Mouse (Mus musculus): ENCODE results near the gene Olfr523. TPM values are rescaled to one million over a fixed set of nuclear protein-coding genes. Genes with fewer than 3 reads are reported as not detected.
A peak's percentile ranks its signal among the peaks of the same experiment; 100 is the strongest.

The Olfr523 gene
- total and polyA plus RNA-seq, 3 experiments = not detected

DNA sequence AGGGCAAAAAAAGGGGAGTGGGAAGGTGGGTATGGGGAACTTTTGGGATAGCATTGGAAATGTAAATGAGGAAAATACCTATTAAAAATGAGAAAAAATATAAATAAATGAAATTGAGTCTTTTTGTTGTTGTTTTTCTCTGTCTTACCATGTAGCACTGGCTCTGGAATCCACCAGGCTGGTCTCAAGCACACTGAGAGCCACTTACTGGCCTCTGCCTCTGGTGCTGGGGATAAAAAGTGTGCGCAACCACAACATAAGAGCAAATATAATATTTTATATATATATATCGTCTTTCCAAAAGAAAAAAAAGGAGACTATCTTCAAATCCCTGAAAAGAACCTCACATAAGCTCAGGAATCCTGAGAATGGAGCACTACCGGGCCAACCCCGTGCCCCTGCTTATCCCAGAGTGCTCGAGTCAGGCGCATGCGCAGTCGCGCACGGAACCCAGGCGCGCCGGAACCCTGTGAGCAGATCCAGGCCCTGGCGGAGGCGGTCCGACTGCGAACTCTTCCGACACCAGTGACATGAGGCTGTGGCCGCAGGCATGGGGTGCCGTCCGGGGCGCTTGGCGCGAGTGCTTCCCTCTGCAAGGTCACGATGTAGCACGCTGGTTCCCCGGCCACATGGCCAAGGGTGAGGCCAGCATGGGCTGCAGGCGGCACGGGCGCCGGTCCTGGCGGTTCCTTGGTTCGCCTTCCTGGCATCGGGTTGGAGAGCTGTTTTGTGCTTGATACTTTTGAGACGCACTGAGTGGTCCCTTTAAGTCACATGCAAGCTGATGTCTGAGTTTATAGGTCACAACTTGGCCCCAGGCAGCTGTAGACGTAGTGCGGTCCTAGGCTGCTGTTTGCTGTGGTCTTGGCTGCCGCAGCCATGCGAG, 35.6 kb upstream of the Olfr523 start, which contains the start of gene Mtg1:
Mtg1 (plus strand) TSS at position 430 of the 886 bp plus-strand sequence.
- dilution Hi-C loops (cut with MboI; ENCODE audit: extremely low pct_ligation_motif_present, extremely low pct_unique_long_range_greater_than_20kb, low sequenced_read_pairs) = no loop called here
- Histone ChIP-seq H3K4me2 (ENCODE audit: insufficient read depth, low read depth, poor library complexity, severe bottlenecking) (peak within 1 kb of the TSS; percentile 65), H3K27ac (ENCODE audit: insufficient read depth, low read depth) (peak within 1 kb of the TSS; percentile 47), H3K4me3 (replicated peaks in 1 of 3; ENCODE audit: low read depth in 2 of 3, low read length in 2 of 3, poor library complexity in 1 of 3) (peak within 1 kb of the TSS; percentile 55 to 98 (median 94)), H3K4me1 (ENCODE audit: control insufficient read depth in 1 of 2, insufficient read depth in 2 of 2) (peaks cover 0 to 22% of the 10 kb centered on the region in 2 experiments; a peak in 1 of 4 replicates), H3K27me3 (replicated peaks) (no peaks in the 10 kb centered on the region), H3K9me3 (replicated peaks; ENCODE audit: low read length) (no peaks in the 10 kb centered on the region), H3K79me2 (replicated peaks; ENCODE audit: control insufficient read depth, extremely low read depth, insufficient read depth, poor library complexity, severe bottlenecking) (no peaks in the 10 kb centered on the region), H3K9ac (ENCODE audit: insufficient read depth, low read depth) (peak within 1 kb of the TSS; percentile 93), H3K36me3 (replicated peaks in 1 of 2; ENCODE audit: control insufficient read depth in 1 of 2, insufficient read depth in 1 of 2, low read length in 1 of 2) (peaks cover 12 to 55% of the 10 kb centered on the region in 2 experiments)
- in situ Hi-C loops (cut with MboI; ENCODE audit: low pct_ligation_motif_present, low pct_unique_long_range_greater_than_20kb, low sequenced_read_pairs) = loop anchor here (5.0 to 10.0 kb wide), 3 partner anchors 40 to 223 kb away; partner anchors contain the start of gene Adam8
- peak; percentile 95 for DNase-seq (ENCODE audit: extremely low read depth)
- TF ChIP-seq E2F4 (IDR thresholded peaks at IDR 0.05; ENCODE audit: insufficient replicate concordance, low read depth, low read length) = no peak
- TF ChIP-seq IRF4 (IDR thresholded peaks at IDR 0.05; ENCODE audit: low read depth, low read length) = peak; percentile 83
- no peak for TF ChIP-seq JUND (conservative IDR thresholded peaks at IDR 0.05; ENCODE audit: low read depth, low read length)
- no peak for TF ChIP-seq CHD1 (IDR thresholded peaks at IDR 0.05; ENCODE audit: low read depth, low read length)
- TF ChIP-seq BHLHE40 (IDR thresholded peaks at IDR 0.05; ENCODE audit: low read depth, low read length) = peak; percentile 39; the same call in 1 of the 2 replicates
- TF ChIP-seq USF1 (IDR thresholded peaks at IDR 0.05; ENCODE audit: low read depth, low read length) = peak; percentile 9; the same call in 1 of the 2 replicates
- TF ChIP-seq POLR2A (IDR thresholded peaks at IDR 0.05; ENCODE audit: low read depth, low read length) = peak; percentile 93
- TF ChIP-seq SIN3A (IDR thresholded peaks at IDR 0.05; ENCODE audit: low read length) = peak; percentile 98
- TF ChIP-seq MAFK (IDR thresholded peaks at IDR 0.05; ENCODE audit: insufficient replicate concordance, low read length) = no peak
- peak; percentile 97 for TF ChIP-seq MAX (IDR thresholded peaks at IDR 0.05; ENCODE audit: low read length)
- no peak for TF ChIP-seq JUN (IDR thresholded peaks at IDR 0.05; ENCODE audit: insufficient read depth, low read depth, low read length)
- TF ChIP-seq ELF1 (IDR thresholded peaks at IDR 0.05; ENCODE audit: low read depth, low read length) = peak; percentile 81
- no peak for TF ChIP-seq EP300 (IDR thresholded peaks at IDR 0.05; ENCODE audit: low read length)
- TF ChIP-seq MXI1 (IDR thresholded peaks at IDR 0.05; ENCODE audit: low read depth, low read length) = peak; percentile 98
- no peak for TF ChIP-seq SMC3 (IDR thresholded peaks at IDR 0.05; ENCODE audit: low read depth, low read length)
- peak; percentile 25; the same call in 1 of the 2 replicates for TF ChIP-seq GABPA (IDR thresholded peaks at IDR 0.05; ENCODE audit: insufficient replicate concordance, low read depth, low read length)
- peak; percentile 86; the same call in 1 of the 2 replicates for TF ChIP-seq KAT2A (IDR thresholded peaks at IDR 0.05; ENCODE audit: insufficient replicate concordance, low read length)
- no peak for TF ChIP-seq CTCF (conservative IDR thresholded peaks at IDR 0.05 in 1 of 2, IDR thresholded peaks at IDR 0.05 in 1 of 2; ENCODE audit: low read depth in 2 of 2, low read length in 2 of 2)
- peak; percentile 98 for TF ChIP-seq MYC (IDR thresholded peaks at IDR 0.05; ENCODE audit: low read depth, low read length)
- TF ChIP-seq RAD21 (IDR thresholded peaks at IDR 0.05; ENCODE audit: low read depth, low read length) = no peak
- peak; percentile 88 for TF ChIP-seq TBP (conservative IDR thresholded peaks at IDR 0.05; ENCODE audit: low read depth, low read length)
- no peak for TF ChIP-seq ZNF384 (IDR thresholded peaks at IDR 0.05; ENCODE audit: low read depth, low read length)
- TF ChIP-seq NELFE (IDR thresholded peaks at IDR 0.05; ENCODE audit: low read depth, low read length) = peak; percentile 63
- no peak for TF ChIP-seq CHD2 (IDR thresholded peaks at IDR 0.05; ENCODE audit: low read length)
- TF ChIP-seq ZMIZ1 (IDR thresholded peaks at IDR 0.05; ENCODE audit: low read depth, low read length) = peak; percentile 80; the same call in 1 of the 2 replicates
- TF ChIP-seq RCOR1 (conservative IDR thresholded peaks at IDR 0.05; ENCODE audit: low read depth, low read length) = peak; percentile 22; the same call in 1 of the 2 replicates
- TF ChIP-seq ZKSCAN1 (IDR thresholded peaks at IDR 0.05; ENCODE audit: borderline replicate concordance, low read depth, low read length) = no peak
- TF ChIP-seq UBTF (IDR thresholded peaks at IDR 0.05; ENCODE audit: low read depth, low read length) = no peak; the same call in 1 of the 2 replicates
- TF ChIP-seq NRF1 (IDR thresholded peaks at IDR 0.05; ENCODE audit: low read depth, low read length) = peak; percentile 93
- TF ChIP-seq TCF12 (IDR thresholded peaks at IDR 0.05; ENCODE audit: low read depth, low read length) = peak; percentile 98
- TF ChIP-seq MEF2A (IDR thresholded peaks at IDR 0.05; ENCODE audit: borderline replicate concordance, low read depth, low read length) = peak; percentile 85
- no peak for TF ChIP-seq ZC3H11A (IDR thresholded peaks at IDR 0.05; ENCODE audit: low read depth, low read length)
- peak; percentile 97 for TF ChIP-seq HCFC1 (IDR thresholded peaks at IDR 0.05; ENCODE audit: low read depth, low read length)
- no peak for TF ChIP-seq ETS1 (conservative IDR thresholded peaks at IDR 0.05; ENCODE audit: low read depth, low read length)
- TF ChIP-seq PAX5 (IDR thresholded peaks at IDR 0.05; ENCODE audit: low read length) = no peak
- TF ChIP-seq POLR2AphosphoS2 (IDR thresholded peaks at IDR 0.05; ENCODE audit: low read depth, low read length) = peak; percentile 92
- no peak for TF ChIP-seq MAZ (IDR thresholded peaks at IDR 0.05; ENCODE audit: low read depth, low read length)
- no peak for TF ChIP-seq USF2 (conservative IDR thresholded peaks at IDR 0.05; ENCODE audit: low read depth, low read length)

Measured in CH12.LX (cell line).